Mouse (Mus musculus) erythroblast, adult 5-6 weeks (primary cell): ENCODE measurements around the gene Akr1c19. TPM values are rescaled to one million over a fixed set of nuclear protein-coding genes. Genes with fewer than 3 reads are reported as not detected.
"Not testable (repeated sequence)": the region's sequence is repeated elsewhere in the genome, so short reads cannot be mapped to it uniquely, and the experiment has no call there.

Experiments
- ATAC-seq: replicated peaks from 2 replicates; pipeline ENCODE4 v1.8.0; 2016; ENCODE audit warnings: moderate number of reproducible peaks, mild to moderate bottlenecking, moderate TSS enrichment, inconsistent platforms; ENCODE audit not compliant: poor library complexity, low FRiP score, severe bottlenecking
- total RNA-seq, 2 experiments: library from RNA; stranded (forward) in 1 of 2; stranded (reverse) in 1 of 2; fragments of 150-400 nt in 1 of 2; fragments of 200-764, 138-1000 nt in 1 of 2; gene quantifications; 2 replicates each; pipeline versions ENCODE4 v1.2.3 to v1.2.4; 2015 to 2017; ENCODE audit warnings: low replicate concordance in 2 of 2

The Akr1c19 gene
- total RNA-seq, 2 experiments from 2014 or later = not detected

GRCm38 (mm10) chr13:4265047-4265446 is 36.5 kb downstream of the Akr1c19 start:
- no peak for ATAC-seq

- ATAC-seq = not testable (repeated sequence)
Measured at GRCm38 (mm10) chr13:4265455-4265854, 37.0 kb downstream of the Akr1c19 start.

GRCm38 (mm10) chr13:4270860-4271259 is 42.4 kb downstream of the Akr1c19 start:
- ATAC-seq = no peak

- no peak for ATAC-seq
Measured at GRCm38 (mm10) chr13:4277526-4277925, 49.0 kb downstream of the Akr1c19 start.

- no peak for ATAC-seq
Measured at GRCm38 (mm10) chr13:4279284-4279683, 50.8 kb downstream of the Akr1c19 start, which contains the start of gene Akr1c12. Gene Akr1c12 (minus strand): TSS chr13:4279433.

- no peak for ATAC-seq
Measured at GRCm38 (mm10) chr13:4281471-4282412, 53.2 kb downstream of the Akr1c19 start.

- ATAC-seq = no peak
Measured at GRCm38 (mm10) chr13:4296991-4297390, 68.5 kb downstream of the Akr1c19 start.

Other genes with a start within 250 kb of the Akr1c19 start
- gene Akr1c14, start 179.7 kb upstream of the Akr1c19 start, total RNA-seq (2015; ENCODE audit: low replicate concordance) = not detected in 2 replicates
- gene Akr1c14, start 179.7 kb upstream of the Akr1c19 start, total RNA-seq (2017; ENCODE audit: low replicate concordance) = not detected in 2 replicates
- not detected in 2 replicates for gene Akr1c18, start 78.0 kb upstream of the Akr1c19 start, total RNA-seq (2015; ENCODE audit: low replicate concordance)
- gene Akr1c18, start 78.0 kb upstream of the Akr1c19 start, total RNA-seq (2017; ENCODE audit: low replicate concordance) = not detected in 2 replicates
- gene Akr1c13, start 37.5 kb upstream of the Akr1c19 start, total RNA-seq (2015; ENCODE audit: low replicate concordance) = 2.7 and 12.1 TPM in 2 replicates
- gene Akr1c13, start 37.5 kb upstream of the Akr1c19 start, total RNA-seq (2017; ENCODE audit: low replicate concordance) = 2.7 and 3.3 TPM in 2 replicates
- gene Akr1c12, start 50.7 kb downstream of the Akr1c19 start, total RNA-seq (2015; ENCODE audit: low replicate concordance) = 1.2 TPM in 1 of 2 replicates, not detected in the other
- gene Akr1c12, start 50.7 kb downstream of the Akr1c19 start, total RNA-seq (2017; ENCODE audit: low replicate concordance) = not detected in 2 replicates
- not detected in 2 replicates for gene Akr1c6, start 205.6 kb downstream of the Akr1c19 start, total RNA-seq (2015; ENCODE audit: low replicate concordance)
- not detected in 2 replicates for gene Akr1c6, start 205.6 kb downstream of the Akr1c19 start, total RNA-seq (2017; ENCODE audit: low replicate concordance)